Mouse (Mus musculus): ENCODE data around the gene Sco2. TPM values are rescaled to one million over a fixed set of nuclear protein-coding genes. Genes with fewer than 3 reads are reported as not detected.

Gene Sco2
- 108 and 113 TPM in 2 replicates for polyA plus RNA-seq (2012; rRNA removed)

GRCm38 (mm10) chr15:89373762-89374248 is at the start of gene Sco2:
Gene Sco2, minus strand, starts transcription at chr15:89373846.

GRCm38 (mm10) chr15:89410118-89410517 is 36.5 kb upstream of the Sco2 start, which contains the start of gene Syce3:
Gene Syce3, minus strand, starts transcription at chr15:89410503.

GRCm38 (mm10) chr15:89384617-89385016 is 11.0 kb upstream of the Sco2 start, which contains the start of gene Klhdc7b:
Gene Klhdc7b, plus strand, starts transcription at chr15:89384917.

GRCm38 (mm10) chr15:89378831-89379401 is 5.3 kb upstream of the Sco2 start, which contains the start of gene Odf3b:
Gene Odf3b, minus strand, starts transcription at chr15:89379282.

GRCm38 (mm10) chr15:89376957-89377356 is 3.3 kb upstream of the Sco2 start, which contains the start of gene Tymp:
Gene Tymp, minus strand, starts transcription at chr15:89377039.

GRCm38 (mm10) chr15:89355241-89356187 is 18.1 kb downstream of the Sco2 start, which contains the start of the genes Lmf2 and Ncaph2:
Gene Lmf2, minus strand, starts transcription at chr15:89355659.
Gene Ncaph2, plus strand, starts transcription at chr15:89355719.

GRCm38 (mm10) chr15:89334271-89334670 is 39.4 kb downstream of the Sco2 start, which contains the start of gene Miox:
Gene Miox, plus strand, starts transcription at chr15:89334398.

GRCm38 (mm10) chr15:89322670-89323522 is 50.8 kb downstream of the Sco2 start, which contains the start of gene Adm2:
Gene Adm2, plus strand, starts transcription at chr15:89322720.

Other genes with a start within 250 kb of the Sco2 start
- gene Hdac10, start 245.1 kb downstream of the Sco2 start, polyA plus RNA-seq (2012; rRNA removed), result 42.8 and 50.8 TPM in 2 replicates
- gene Mapk12, start 233.1 kb downstream of the Sco2 start, polyA plus RNA-seq (2012; rRNA removed), result 6.4 and 7.5 TPM in 2 replicates
- gene Mapk11, start 224.2 kb downstream of the Sco2 start, polyA plus RNA-seq (2012; rRNA removed), result 7.5 and 9.2 TPM in 2 replicates
- gene Plxnb2, start 193.1 kb downstream of the Sco2 start, polyA plus RNA-seq (2012; rRNA removed), result 252 and 286 TPM in 2 replicates
- 28.0 and 31.9 TPM in 2 replicates for gene Dennd6b, start 177.3 kb downstream of the Sco2 start, polyA plus RNA-seq (2012; rRNA removed)
- 197 and 489 TPM in 2 replicates for gene Ppp6r2, start 162.3 kb downstream of the Sco2 start, polyA plus RNA-seq (2012; rRNA removed)
- 256 and 291 TPM in 2 replicates for gene Sbf1, start 58.5 kb downstream of the Sco2 start, polyA plus RNA-seq (2012; rRNA removed)
- gene Adm2, start 51.1 kb downstream of the Sco2 start, polyA plus RNA-seq (2012; rRNA removed), result 10.3 and 12.0 TPM in 2 replicates
- 29.3 and 44.2 TPM in 2 replicates for gene Miox, start 39.4 kb downstream of the Sco2 start, polyA plus RNA-seq (2012; rRNA removed)
- gene Lmf2, start 18.2 kb downstream of the Sco2 start, polyA plus RNA-seq (2012; rRNA removed), result 61.3 and 76.7 TPM in 2 replicates
- gene Ncaph2, start 18.1 kb downstream of the Sco2 start, polyA plus RNA-seq (2012; rRNA removed), result 210 and 215 TPM in 2 replicates
- 22.0 and 32.3 TPM in 2 replicates for gene Tymp, start 3.2 kb upstream of the Sco2 start, polyA plus RNA-seq (2012; rRNA removed)
- gene Odf3b, start 5.4 kb upstream of the Sco2 start, polyA plus RNA-seq (2012; rRNA removed), result 89.5 and 107 TPM in 2 replicates
- 0.17 and 0.18 TPM in 2 replicates for gene Klhdc7b, start 11.1 kb upstream of the Sco2 start, polyA plus RNA-seq (2012; rRNA removed)
- gene Syce3, start 36.7 kb upstream of the Sco2 start, polyA plus RNA-seq (2012; rRNA removed), result not detected in 2 replicates
- gene Cpt1b, start 52.0 kb upstream of the Sco2 start, polyA plus RNA-seq (2012; rRNA removed), result 1.3 and 1.9 TPM in 2 replicates
- gene C730034F03Rik, start 55.7 kb upstream of the Sco2 start, polyA plus RNA-seq (2012; rRNA removed), result 0.79 and 0.86 TPM in 2 replicates
- gene Gm44502, start 55.9 kb upstream of the Sco2 start, polyA plus RNA-seq (2012; rRNA removed), result 1.8 and 3.8 TPM in 2 replicates
- 40.5 and 57.3 TPM in 2 replicates for gene Chkb, start 56.1 kb upstream of the Sco2 start, polyA plus RNA-seq (2012; rRNA removed)
- 0.33 and 0.51 TPM in 2 replicates for gene Mapk8ip2, start 80.1 kb upstream of the Sco2 start, polyA plus RNA-seq (2012; rRNA removed)
- gene Arsa, start 103.6 kb upstream of the Sco2 start, polyA plus RNA-seq (2012; rRNA removed), result 38.4 and 43.7 TPM in 2 replicates
- 29.6 and 30.5 TPM in 2 replicates for gene Shank3, start 125.8 kb upstream of the Sco2 start, polyA plus RNA-seq (2012; rRNA removed)
- 1.2 and 1.8 TPM in 2 replicates for gene Acr, start 194.5 kb upstream of the Sco2 start, polyA plus RNA-seq (2012; rRNA removed)
- 25.7 and 33.3 TPM in 2 replicates for gene Rabl2, start 218.1 kb upstream of the Sco2 start, polyA plus RNA-seq (2012; rRNA removed)